Mouse (Mus musculus): Measurements from ENCODE around the gene Cnnm2. TPM values are rescaled to one million over a fixed set of nuclear protein-coding genes. Genes with fewer than 3 reads are reported as not detected.

Gene Cnnm2
- polyA plus RNA-seq (2012; rRNA removed; ENCODE audit: low replicate concordance) = 15.2 and 19.3 TPM in 2 replicates

GRCm38 (mm10) chr19:46761247-46761946, at the start of gene Cnnm2:
Gene Cnnm2 (plus strand): TSS chr19:46761596.

Other genes starting within 250 kb of the Cnnm2 start
- gene Arl3, start 188.4 kb upstream of the Cnnm2 start, polyA plus RNA-seq (2012; rRNA removed; ENCODE audit: low replicate concordance) = 2.1 TPM in 2 replicates
- gene Sfxn2, start 188.2 kb upstream of the Cnnm2 start, polyA plus RNA-seq (2012; rRNA removed; ENCODE audit: low replicate concordance) = 0.70 and 1.9 TPM in 2 replicates
- gene Wbp1l, start 162.5 kb upstream of the Cnnm2 start, polyA plus RNA-seq (2012; rRNA removed; ENCODE audit: low replicate concordance) = 33.4 and 36.2 TPM in 2 replicates
- gene Cyp17a1, start 88.4 kb upstream of the Cnnm2 start, polyA plus RNA-seq (2012; rRNA removed; ENCODE audit: low replicate concordance) = 0.05 and 0.44 TPM in 2 replicates
- gene Borcs7, start 71.7 kb upstream of the Cnnm2 start, polyA plus RNA-seq (2012; rRNA removed; ENCODE audit: low replicate concordance) = 1.2 and 1.8 TPM in 2 replicates
- 9.6 and 10.5 TPM in 2 replicates for gene As3mt, start 54.1 kb upstream of the Cnnm2 start, polyA plus RNA-seq (2012; rRNA removed; ENCODE audit: low replicate concordance)

Measured in duodenum, adult 2 months (tissue).